10 mouse cellular contexts compared by ENCODE assay signal in the genomic region with DNA sequence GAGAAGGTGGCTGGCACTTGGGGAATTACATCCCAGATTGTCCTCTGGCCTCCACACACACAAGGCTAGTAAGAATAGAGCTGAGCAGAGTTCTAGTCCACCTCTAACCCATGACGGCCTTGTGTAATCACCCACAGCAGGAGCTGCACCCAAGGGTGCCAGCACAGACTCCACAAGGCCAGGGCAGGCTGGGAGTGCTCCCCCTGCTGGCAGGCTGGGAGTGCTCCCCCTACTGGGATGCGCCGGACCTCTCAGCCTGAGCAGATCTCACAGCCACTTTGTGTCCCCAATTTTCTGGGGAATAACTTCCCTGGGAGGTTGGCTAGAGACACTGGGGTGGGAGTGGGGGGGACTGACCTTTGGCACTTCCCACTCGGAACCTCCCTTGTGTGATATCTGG.
DNase-seq lines count a peak whose midpoint lies in the region; ATAC-seq and TF ChIP-seq lines count a peak whose summit lies in the region.
"Had no signal": no experiment of that assay in that cellular context is flagged by ENCODE, and none has a peak within 500 bp of the region (broad histone marks: within the 10 kb centered on the region; RNA-seq: fewer than 3 reads in every experiment).

No protein-coding gene starts in this region.

- peak; percentile 76 for DNase-seq in gastrocnemius, adult 2 months
- DNase-seq in gastrocnemius, postnatal 4 days (ENCODE audit: low spot score in 2 of 2) = no peak
- no peak for DNase-seq in midbrain, postnatal 0 days (ENCODE audit: low spot score)
- DNase-seq in midbrain, embryonic 11.5 days (ENCODE audit: low spot score, missing footprints) = no peak
- peak; percentile 44 to 81 for DNase-seq in adrenal gland, adult (ENCODE audit: inconsistent age in 2 of 2, low spot score in 1 of 2)
- DNase-seq in embryonic facial prominence, embryonic 10.5 days (ENCODE audit: low spot score) = peak; percentile 50
- DNase-seq in lung, postnatal 10 days = peak; percentile 63
- peak; percentile 71 for DNase-seq in thymus, postnatal 14 days

- H3K27ac ChIP-seq in gastrocnemius, adult 2 months = no peak overlapping the region
- no peak overlapping the region for H3K27ac ChIP-seq in midbrain, postnatal 0 days (ENCODE audit: low read depth, low read length)
- no peak overlapping the region for H3K27ac ChIP-seq in midbrain, embryonic 11.5 days (ENCODE audit: low read depth, low read length)
- no peak overlapping the region for H3K27ac ChIP-seq in embryonic facial prominence, embryonic 10.5 days (replicated peaks)
- H3K27ac ChIP-seq: embryonic facial prominence, embryonic 12.5 days; stomach, embryonic 15.5 days had no signal

- H3K9ac ChIP-seq in midbrain, postnatal 0 days (replicated peaks; ENCODE audit: low read length, poor library complexity, severe bottlenecking) = no peak overlapping the region
- H3K9ac ChIP-seq in midbrain, embryonic 11.5 days (ENCODE audit: low read length) = no peak overlapping the region
- H3K9ac ChIP-seq: embryonic facial prominence, embryonic 12.5 days; stomach, embryonic 15.5 days had no signal

- peak; percentile 93 for TF ChIP-seq CTCF in gastrocnemius, adult 2 months (IDR thresholded peaks at IDR 0.05)
- peak; percentile 70 for TF ChIP-seq CTCF in midbrain, postnatal 0 days (IDR thresholded peaks at IDR 0.05)

- H3K36me3 ChIP-seq in midbrain, postnatal 0 days (ENCODE audit: insufficient read depth, low read length) = no peaks in the 10 kb centered on the region
- no peaks in the 10 kb centered on the region for H3K36me3 ChIP-seq in midbrain, embryonic 11.5 days (ENCODE audit: control insufficient read depth, insufficient read depth, low read length)
- H3K36me3 ChIP-seq in embryonic facial prominence, embryonic 10.5 days (replicated peaks) = no peaks in the 10 kb centered on the region
- H3K36me3 ChIP-seq: embryonic facial prominence, embryonic 12.5 days; stomach, embryonic 15.5 days had no signal

- H3K4me2 ChIP-seq in midbrain, postnatal 0 days (ENCODE audit: low read depth, low read length, poor library complexity, severe bottlenecking) = no peak overlapping the region
- H3K4me2 ChIP-seq in midbrain, embryonic 11.5 days = no peak overlapping the region
- H3K4me2 ChIP-seq: embryonic facial prominence, embryonic 12.5 days; stomach, embryonic 15.5 days had no signal

- no peak for ATAC-seq in midbrain, postnatal 0 days (ENCODE audit: low FRiP score)
- no peak for ATAC-seq in midbrain, embryonic 11.5 days (ENCODE audit: low FRiP score)

- H3K27me3 ChIP-seq in midbrain, postnatal 0 days (ENCODE audit: insufficient read depth, low read length) = no peaks in the 10 kb centered on the region
- no peaks in the 10 kb centered on the region for H3K27me3 ChIP-seq in midbrain, embryonic 11.5 days (ENCODE audit: control insufficient read depth, insufficient read depth, low read length)
- H3K27me3 ChIP-seq in embryonic facial prominence, embryonic 10.5 days (replicated peaks; ENCODE audit: low read depth, poor library complexity, severe bottlenecking) = 0 out of 2 replicates have a peak, but pooled peaks cover 10% of the 10 kb centered on the region
- H3K27me3 ChIP-seq: embryonic facial prominence, embryonic 12.5 days; stomach, embryonic 15.5 days had no signal

- H3K4me1 ChIP-seq in midbrain, postnatal 0 days (ENCODE audit: insufficient read depth, low read length) = no peaks in the 10 kb centered on the region
- H3K4me1 ChIP-seq in midbrain, embryonic 11.5 days (ENCODE audit: control insufficient read depth, insufficient read depth, low read length) = no peaks in the 10 kb centered on the region
- peaks cover 14% of the 10 kb centered on the region; the same call in 1 of the 2 replicates for H3K4me1 ChIP-seq in embryonic facial prominence, embryonic 10.5 days
- H3K4me1 ChIP-seq: embryonic facial prominence, embryonic 12.5 days; stomach, embryonic 15.5 days had no signal

- 29% methylated on average over 4 of the region's 4 CpGs for WGBS in midbrain, postnatal 0 days
- whole genome bisulfite sequencing in midbrain, embryonic 11.5 days = 30% methylated on average over 4 of the region's 4 CpGs
- WGBS in embryonic facial prominence, embryonic 10.5 days = 22% methylated on average over 4 of the region's 4 CpGs

- no peak overlapping the region for H3K4me3 ChIP-seq in gastrocnemius, adult 2 months
- H3K4me3 ChIP-seq in midbrain, postnatal 0 days (ENCODE audit: low read depth, low read length) = no peak overlapping the region
- H3K4me3 ChIP-seq in midbrain, embryonic 11.5 days (ENCODE audit: low read depth, low read length) = no peak overlapping the region
- H3K4me3 ChIP-seq in embryonic facial prominence, embryonic 10.5 days = no peak overlapping the region
- H3K4me3 ChIP-seq: embryonic facial prominence, embryonic 12.5 days; stomach, embryonic 15.5 days had no signal

- no peaks in the 10 kb centered on the region for H3K9me3 ChIP-seq in midbrain, postnatal 0 days (ENCODE audit: low read length)
- no peaks in the 10 kb centered on the region for H3K9me3 ChIP-seq in midbrain, embryonic 11.5 days (ENCODE audit: control insufficient read depth, low read length)
- H3K9me3 ChIP-seq in embryonic facial prominence, embryonic 10.5 days = no peaks in the 10 kb centered on the region
- H3K9me3 ChIP-seq: embryonic facial prominence, embryonic 12.5 days; stomach, embryonic 15.5 days had no signal

- intact Hi-C loops in gastrocnemius, adult 2 months (cut with DNase I) = loop anchor here (5.0 to 10.0 kb wide), 2 partner anchors 91 to 358 kb away; no protein-coding TSS in a partner anchor

Comparison
In these comparisons a context has a peak if more than half of its experiments do, and no peak if none do; other contexts are left out.
1. DNase-seq: peak in gastrocnemius, adult 2 months (single experiment), adrenal gland, adult (2 of 2), embryonic facial prominence, embryonic 10.5 days (single experiment), lung, postnatal 10 days (single experiment) and thymus, postnatal 14 days (single experiment); none in gastrocnemius, postnatal 4 days (0 of 2), midbrain, postnatal 0 days (single experiment) and midbrain, embryonic 11.5 days (single experiment).